Mouse (Mus musculus) liver, postnatal 0 days (tissue): ENCODE data around the gene Tdrd12. TPM values are rescaled to one million over a fixed set of nuclear protein-coding genes. Genes with fewer than 3 reads are reported as not detected.

ENCODE experiments used
- ATAC-seq: fragments of 200-750 bp; cut with Nextera tagmentation; 2 replicates; pipeline ENCODE4 v1.8.0; 2017; ENCODE audit warnings: mild to moderate bottlenecking, moderate library complexity
- DNase-seq: peaks from one replicate; pipeline ENCODE4 v3.0.0-alpha.2; 2016
- H3K27ac ChIP-seq: fragments of 300-500 bp; sonication (generic); 2 replicates; pipeline ENCODE4 v1.5.1; 2014; ENCODE audit warnings: antibody characterized with exemption, moderate library complexity, mild to moderate bottlenecking, low read depth
- H3K27me3 ChIP-seq: fragments of 300-500 bp; sonication (generic); 2 replicates; pipeline ENCODE4 v1.6.1; 2014; ENCODE audit warnings: low read length, control low read depth, mixed read lengths; ENCODE audit not compliant: insufficient read depth
- H3K36me3 ChIP-seq: fragments of 300-500 bp; sonication (generic); replicated peaks from 2 replicates; pipeline ENCODE4 v1.6.1; 2014; ENCODE audit warnings: mild to moderate bottlenecking, control low read depth, low read length, moderate library complexity, mixed read lengths; ENCODE audit not compliant: insufficient read depth
- H3K4me1 ChIP-seq: fragments of 300-500 bp; sonication (generic); 2 replicates; pipeline ENCODE4 v1.6.1; 2014; ENCODE audit warnings: antibody characterized with exemption, mild to moderate bottlenecking, control low read depth; ENCODE audit not compliant: insufficient read depth
- H3K4me2 ChIP-seq: fragments of 300-500 bp; sonication (generic); 2 replicates; pipeline ENCODE4 v1.6.1; 2014; ENCODE audit warnings: low read depth, mild to moderate bottlenecking, low read length, moderate library complexity, mixed read lengths
- H3K4me3 ChIP-seq: fragments of 300-500 bp; sonication (generic); 2 replicates; pipeline ENCODE4 v1.5.1; 2014; ENCODE audit warnings: low read depth, low read length
- H3K9ac ChIP-seq: fragments of 300-500 bp; sonication (generic); replicated peaks from 2 replicates; pipeline ENCODE4 v1.6.1; 2014; ENCODE audit warnings: mild to moderate bottlenecking, moderate library complexity
- H3K9me3 ChIP-seq: fragments of 300-500 bp; sonication (generic); 2 replicates; pipeline ENCODE4 v1.6.1; 2016; ENCODE audit warnings: mild to moderate bottlenecking, control low read depth, low read length, mixed read lengths
- CTCF ChIP-seq: sonication (generic); IDR thresholded peaks from 2 replicates; pipeline ENCODE4 v1.5.1; 2016; ENCODE audit warnings: antibody characterized with exemption, low read depth
- EP300 ChIP-seq: IDR thresholded peaks from 2 replicates; pipeline ENCODE4 v1.6.1; 2016; ENCODE audit warnings: antibody characterized with exemption, low read depth, mild to moderate bottlenecking
- WGBS: fragments of 180-500 bp; shearing (Covaris S2); extraction: QIAGEN DNeasy Blood & Tissue Kit; methylation state at CpG from one replicate; pipeline ENCODE4 v1.1.7; 2014; ENCODE audit not compliant: insufficient replicate concordance; 5-methylcytosine and 5-hydroxymethylcytosine counted together
- polyA plus RNA-seq: library from polyadenylated mRNA; unstranded; fragments of >200 nt; fragmentation: Nextera tagmentation; extraction: Ambion mirVana; gene quantifications from 2 replicates; pipeline ENCODE4 v1.2.1, GENCODE M21; 2015

Gene Tdrd12
- polyA plus RNA-seq, 1 experiment from 2014 or later, result 0.26 TPM

DNA sequence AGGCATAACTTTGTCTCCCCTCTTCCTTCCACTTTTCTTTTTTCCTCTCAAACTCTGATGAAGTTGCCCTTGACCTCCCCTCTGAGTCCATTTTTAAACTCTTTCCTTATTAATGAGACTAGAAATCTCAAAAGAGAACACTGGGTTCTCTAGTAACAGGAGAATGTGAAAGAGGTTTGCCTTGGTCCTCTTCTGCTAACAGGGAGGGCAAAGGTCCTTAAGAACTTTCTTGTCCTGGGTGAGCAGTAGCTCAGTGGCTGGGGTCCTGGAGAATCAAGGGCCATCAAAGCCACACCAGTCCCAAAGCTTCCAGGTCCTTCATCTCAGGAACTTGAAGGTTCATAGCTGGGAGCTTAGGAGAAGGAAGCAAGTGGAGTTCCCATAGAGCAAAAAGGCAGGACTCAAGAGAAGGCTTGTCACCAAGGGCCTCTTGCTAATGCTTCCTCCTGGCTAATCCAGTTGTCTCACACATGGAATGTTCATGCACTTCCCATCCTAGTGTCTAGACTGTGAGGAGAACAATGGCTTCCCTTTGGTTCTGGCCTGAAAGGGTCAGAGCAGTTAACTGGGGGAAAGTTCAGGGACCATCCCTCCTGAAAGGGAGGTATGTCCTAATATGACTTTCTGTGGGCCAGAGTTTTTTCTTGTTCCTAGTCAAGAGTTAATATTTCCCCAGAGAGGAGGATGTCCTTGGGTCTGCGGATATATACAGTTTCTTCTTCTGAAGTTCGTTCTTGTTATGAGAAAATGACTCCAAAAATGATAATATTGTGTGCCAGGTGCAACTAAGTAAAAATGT lies 26.7 kb upstream of the Tdrd12 start:
- H3K4me2 ChIP-seq, result no peak overlapping the region
- WGBS, result 76% methylated on average over 2 of the region's 2 CpGs

GRCm38 (mm10) chr7:35563071-35563470 lies 25.5 kb upstream of the Tdrd12 start:
- H3K27ac ChIP-seq, result no peak overlapping the region
- peaks cover 19% of the 10 kb centered on the region for H3K4me1 ChIP-seq

More for the DNA sequence above, 26.7 kb upstream of the Tdrd12 start:
- ATAC-seq (no peak), DNase-seq (no peak)
- H3K4me1 ChIP-seq, result 0 out of 2 replicates have a peak, but pooled peaks cover 7% of the 10 kb centered on the region
- no peak overlapping the region for H3K9ac ChIP-seq
- H3K9me3 ChIP-seq, result no peaks in the 10 kb centered on the region
- no peaks in the 10 kb centered on the region for H3K27me3 ChIP-seq
- no peaks in the 10 kb centered on the region for H3K36me3 ChIP-seq
- H3K27ac ChIP-seq, result no peak overlapping the region
- TF ChIP-seq CTCF (no peak), EP300 (no peak)
- H3K4me3 ChIP-seq, result no peak overlapping the region

DNA sequence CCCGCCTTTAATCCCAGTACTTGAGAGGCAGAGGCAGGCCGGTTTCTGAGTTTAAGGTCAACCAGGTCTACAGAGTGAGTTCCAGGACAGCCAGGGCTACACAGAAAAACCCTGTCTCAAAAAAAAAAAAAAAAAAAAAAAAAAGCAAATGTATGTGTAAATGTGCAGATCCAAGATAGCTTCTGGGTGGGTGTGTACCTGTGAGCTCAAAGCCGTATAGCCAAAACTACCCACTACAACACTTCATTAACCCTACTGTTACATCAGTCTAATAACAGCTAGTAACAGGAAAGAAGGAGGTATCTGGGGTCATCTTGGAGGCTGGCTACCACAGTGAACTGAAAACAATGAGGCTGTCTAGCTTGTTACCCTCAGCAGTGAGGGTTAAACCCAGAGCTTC lies 22.3 kb upstream of the Tdrd12 start:
- H3K9me3 ChIP-seq, result no peaks in the 10 kb centered on the region
- H3K4me3 ChIP-seq, result no peak overlapping the region
- TF ChIP-seq EP300 (peak; percentile 87), CTCF (no peak)
- peaks cover 40% of the 10 kb centered on the region for H3K4me1 ChIP-seq
- WGBS, result 57% methylated on average over 3 of the region's 3 CpGs
- DNase-seq, result no peak
- H3K9ac ChIP-seq, result 0 out of 2 replicates have a peak overlapping the region, but pooled peaks have one; percentile 12
- H3K4me2 ChIP-seq, result peak overlapping the region; percentile 40; the same call in 1 of the 2 replicates
- no peaks in the 10 kb centered on the region for H3K27me3 ChIP-seq
- ATAC-seq, result peak; percentile 20
- H3K27ac ChIP-seq, result peak overlapping the region; percentile 97
- H3K36me3 ChIP-seq, result no peaks in the 10 kb centered on the region

More at GRCm38 (mm10) chr7:35563071-35563470, 25.5 kb upstream of the Tdrd12 start:
- no peaks in the 10 kb centered on the region for H3K27me3 ChIP-seq
- no peaks in the 10 kb centered on the region for H3K9me3 ChIP-seq
- no peak overlapping the region for H3K4me2 ChIP-seq
- TF ChIP-seq EP300, result no peak
- no peak for TF ChIP-seq CTCF
- WGBS, result 75% methylated on average over 11 of the region's 11 CpGs
- H3K36me3 ChIP-seq, result no peaks in the 10 kb centered on the region
- DNase-seq (no peak), ATAC-seq (no peak)
- no peak overlapping the region for H3K4me3 ChIP-seq
- no peak overlapping the region for H3K9ac ChIP-seq

DNA sequence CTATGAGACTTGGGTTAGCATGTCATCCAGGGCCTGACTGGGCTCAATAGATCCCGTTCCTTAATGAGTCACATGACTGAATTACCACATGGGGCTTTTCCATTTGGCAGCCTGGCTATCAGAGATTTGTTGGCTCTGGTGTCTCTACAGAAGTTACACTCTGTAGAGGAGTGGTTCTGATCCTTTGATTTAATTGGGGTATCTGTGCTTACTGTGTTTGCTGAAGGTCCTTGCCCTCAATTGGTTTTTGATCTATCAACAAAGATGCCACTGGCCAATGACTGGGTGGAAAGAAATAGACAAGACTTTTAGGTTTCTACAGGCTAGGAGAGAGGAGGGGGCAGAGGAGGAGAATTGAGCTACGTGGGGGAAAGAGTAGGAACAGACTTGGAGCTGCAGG lies 21.1 kb upstream of the Tdrd12 start:
- Histone ChIP-seq H3K4me3 (no peak overlapping the region), H3K27ac (0 out of 2 replicates have a peak overlapping the region, but pooled peaks have one; percentile 97), H3K9me3 (no peaks in the 10 kb centered on the region), H3K27me3 (no peaks in the 10 kb centered on the region), H3K4me1 (peaks cover 47% of the 10 kb centered on the region), H3K36me3 (no peaks in the 10 kb centered on the region), H3K4me2 (no peak overlapping the region), H3K9ac (no peak overlapping the region)
- no peak for DNase-seq
- no peak for TF ChIP-seq EP300
- TF ChIP-seq CTCF, result no peak
- no peak for ATAC-seq
- 61% methylated on average over 2 of the region's 2 CpGs for WGBS

DNA sequence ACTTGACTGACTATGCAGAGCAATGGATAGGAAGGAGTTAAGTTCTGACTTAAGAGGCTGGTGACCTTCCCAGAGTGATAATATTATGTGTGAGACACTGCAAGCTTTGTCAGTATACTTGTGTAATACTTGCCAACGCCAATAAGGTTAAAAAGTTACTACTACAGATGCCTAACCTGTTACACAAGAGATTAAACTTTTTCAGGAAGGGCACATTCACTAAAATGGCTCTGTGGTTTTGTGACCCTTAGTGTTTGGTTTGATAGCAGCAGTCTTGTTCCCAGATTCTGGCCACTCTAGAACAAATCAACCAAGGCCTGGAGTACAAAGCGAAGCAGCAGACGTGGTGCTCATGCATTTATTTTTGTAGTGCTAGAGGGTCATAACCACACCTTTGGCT lies 20.0 kb upstream of the Tdrd12 start:
- Histone ChIP-seq H3K4me2 (peak overlapping the region; percentile 97), H3K9me3 (no peaks in the 10 kb centered on the region), H3K4me3 (no peak overlapping the region), H3K27ac (peak overlapping the region; percentile 97), H3K9ac (no peak overlapping the region), H3K27me3 (no peaks in the 10 kb centered on the region), H3K36me3 (no peaks in the 10 kb centered on the region), H3K4me1 (peaks cover 47% of the 10 kb centered on the region)
- ATAC-seq (peak; percentile 5; the same call in 1 of the 2 replicates), DNase-seq (no peak)
- TF ChIP-seq CTCF (no peak), EP300 (peak; percentile 64; the same call in 1 of the 2 replicates)
- WGBS, result 34% methylated on average over 3 of the region's 3 CpGs

DNA sequence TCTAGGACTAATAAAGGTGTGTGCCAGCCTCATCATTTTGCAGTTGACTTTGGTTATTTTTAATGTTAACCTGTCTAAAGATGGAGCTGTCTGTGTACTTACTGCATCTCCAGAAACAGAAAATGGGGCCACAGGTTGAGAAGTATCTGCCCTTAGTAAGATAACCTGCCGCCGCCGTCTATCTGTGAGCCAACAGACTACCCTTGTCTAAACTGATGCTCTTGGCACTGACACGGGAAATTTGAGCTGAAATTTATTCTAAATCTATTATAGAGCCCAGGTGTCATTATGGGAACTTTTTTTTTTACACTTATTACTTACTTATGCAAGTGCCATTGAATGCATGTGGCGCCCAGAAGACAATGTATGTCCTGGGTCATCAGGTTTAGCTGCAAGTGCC lies 19.4 kb upstream of the Tdrd12 start:
- no peaks in the 10 kb centered on the region for H3K9me3 ChIP-seq
- H3K27me3 ChIP-seq, result no peaks in the 10 kb centered on the region
- ATAC-seq, result peak; percentile 14; the same call in 1 of the 2 replicates
- H3K4me3 ChIP-seq, result peak overlapping the region; percentile 85; the same call in 1 of the 2 replicates
- peak; percentile 51 for DNase-seq
- peak overlapping the region; percentile 97 for H3K27ac ChIP-seq
- peaks cover 47% of the 10 kb centered on the region for H3K4me1 ChIP-seq
- H3K9ac ChIP-seq, result peak overlapping the region; percentile 92
- no peak for TF ChIP-seq CTCF
- TF ChIP-seq EP300, result peak; percentile 95
- H3K36me3 ChIP-seq, result no peaks in the 10 kb centered on the region
- H3K4me2 ChIP-seq, result peak overlapping the region; percentile 97
- WGBS, result 61% methylated on average over 5 of the region's 5 CpGs
